Mouse (Mus musculus): ENCODE results near the gene Ucma.
"Not testable (repeated sequence)": the region's sequence is repeated elsewhere in the genome, so short reads cannot be mapped to it uniquely, and the experiment has no call there.

Gene Ucma

GRCm38 (mm10) chr2:4975807-4976206 is at the start of gene Ucma:
TSS of gene Ucma (plus strand) at chr2:4976122.
- peak; percentile 8 to 9 for DNase-seq (ENCODE audit: low spot score in 2 of 2)

DNA sequence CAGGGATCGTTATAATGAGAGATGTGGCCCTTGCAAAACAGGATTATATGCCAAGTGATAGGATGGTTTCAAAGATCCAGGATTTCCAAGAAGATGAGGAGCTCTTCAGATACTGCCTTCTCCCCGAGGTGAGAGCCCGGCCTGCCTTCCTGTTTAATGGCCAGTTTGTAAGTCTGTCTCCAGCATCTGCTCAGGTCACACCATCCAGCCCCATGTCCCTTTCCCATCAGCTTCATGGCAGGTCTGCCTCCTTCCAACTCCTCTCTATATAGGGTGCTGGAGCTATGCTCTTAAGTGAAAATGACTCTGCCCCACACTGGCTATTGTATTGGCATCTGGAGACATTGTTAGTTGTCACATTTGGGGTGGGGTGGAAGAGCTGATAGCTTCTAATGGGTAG is 48.5 kb upstream of the Ucma start:
- no peak for DNase-seq (ENCODE audit: low spot score in 2 of 2)

GRCm38 (mm10) chr2:4929230-4929629 is 46.7 kb upstream of the Ucma start:
- DNase-seq (ENCODE audit: low spot score in 2 of 2) = no peak

- no peak for DNase-seq (ENCODE audit: low spot score in 2 of 2)
Measured at GRCm38 (mm10) chr2:4934516-4934915, 41.4 kb upstream of the Ucma start.

- DNase-seq (ENCODE audit: low spot score in 2 of 2) = no peak
Measured at GRCm38 (mm10) chr2:4937931-4938330, 38.0 kb upstream of the Ucma start.

GRCm38 (mm10) chr2:4940861-4941260 is 35.1 kb upstream of the Ucma start:
- DNase-seq (ENCODE audit: low spot score in 2 of 2) = no peak

GRCm38 (mm10) chr2:4949691-4950090 is 26.2 kb upstream of the Ucma start:
- not testable (repeated sequence) for DNase-seq (ENCODE audit: low spot score in 2 of 2)

DNA sequence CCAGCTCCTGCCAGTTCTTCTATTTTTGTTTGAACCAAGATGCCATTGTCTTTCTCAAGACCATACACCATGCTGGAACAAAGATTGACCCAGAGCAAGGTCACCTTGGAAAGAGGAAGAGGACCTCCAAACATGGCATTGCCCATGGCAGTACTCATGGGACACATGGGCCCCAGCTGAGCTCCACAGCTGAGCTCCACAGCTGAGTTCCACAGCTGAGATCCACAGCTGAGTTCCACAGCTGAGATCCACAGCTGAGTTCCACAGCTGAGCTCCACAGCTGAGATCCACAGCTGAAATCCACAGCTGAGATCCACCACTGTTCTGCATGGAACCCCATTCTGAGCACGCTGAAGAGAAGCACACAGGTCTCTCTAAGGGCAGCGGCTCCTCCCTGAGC is 24.9 kb upstream of the Ucma start:
- DNase-seq (ENCODE audit: low spot score in 2 of 2) = no peak

DNA sequence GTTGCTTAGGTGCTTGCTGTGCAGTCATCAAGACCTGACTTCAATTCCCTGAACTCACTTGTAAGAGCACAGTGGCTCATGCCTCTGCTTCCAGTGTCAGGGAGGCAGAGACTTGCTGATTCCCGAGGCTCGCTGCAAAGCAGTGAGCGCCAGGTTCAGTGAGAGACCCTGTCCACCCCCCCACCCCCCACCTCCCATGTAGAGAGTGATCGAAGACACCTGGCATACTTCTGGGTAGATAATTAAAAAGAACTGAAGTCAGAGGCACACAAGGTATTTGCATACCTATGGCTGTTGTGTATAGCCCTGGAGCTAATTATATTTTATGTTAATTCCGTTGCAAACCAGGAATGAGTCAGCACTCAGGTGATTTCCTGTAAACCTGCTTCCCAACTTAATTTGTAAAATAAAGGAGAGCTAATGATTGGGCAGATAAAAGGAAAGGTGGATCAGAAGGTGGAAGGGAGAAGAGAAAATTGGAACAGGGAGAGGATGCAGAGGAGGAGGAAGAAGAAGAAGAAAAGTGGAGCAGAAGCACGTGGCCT is 21.6 kb upstream of the Ucma start:
- no peak for DNase-seq (ENCODE audit: low spot score in 2 of 2)

DNA sequence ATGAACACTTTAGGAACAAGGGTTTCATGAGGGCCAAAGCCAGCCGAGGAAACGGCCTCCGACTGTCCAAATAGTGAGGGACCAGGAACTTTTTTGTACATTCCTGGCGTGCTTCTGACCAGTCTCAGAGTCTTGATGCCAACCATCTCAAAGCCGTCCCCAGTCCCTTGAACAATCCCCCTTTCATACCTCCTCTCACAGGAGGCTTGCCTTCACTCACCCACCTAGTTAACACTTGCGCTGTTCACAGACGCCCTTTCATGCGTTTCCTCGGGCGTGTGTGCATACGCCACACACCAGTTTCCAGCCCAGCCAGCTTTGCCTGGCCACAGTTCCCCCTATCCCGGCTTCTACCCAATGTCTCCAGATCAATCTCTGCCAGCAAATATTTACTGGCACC is 17.9 kb upstream of the Ucma start:
- no peak for DNase-seq (ENCODE audit: low spot score in 2 of 2)

- DNase-seq (ENCODE audit: low spot score in 2 of 2) = no peak
Measured at GRCm38 (mm10) chr2:4967806-4968205, 8.1 kb upstream of the Ucma start.

DNA sequence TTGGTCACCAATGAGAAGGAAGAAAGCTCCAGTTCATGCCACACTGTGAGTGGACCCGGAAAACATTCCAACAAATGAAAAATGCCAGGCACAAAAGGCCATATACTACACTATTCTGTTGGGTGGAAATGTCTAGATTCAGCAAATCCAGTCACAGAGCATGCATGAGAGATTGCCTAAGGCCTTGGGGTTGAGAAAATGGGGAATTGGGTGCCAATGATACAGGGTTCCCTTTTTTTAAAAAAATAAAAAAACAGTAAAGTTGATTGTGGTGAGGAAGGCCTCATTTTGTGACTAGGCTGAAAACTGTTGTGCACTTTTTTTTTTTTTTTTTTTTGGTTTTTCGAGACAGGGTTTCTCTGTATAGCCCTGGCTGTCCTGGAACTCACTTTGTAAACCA is 6.8 kb upstream of the Ucma start:
- DNase-seq (ENCODE audit: low spot score in 2 of 2) = no peak

DNA sequence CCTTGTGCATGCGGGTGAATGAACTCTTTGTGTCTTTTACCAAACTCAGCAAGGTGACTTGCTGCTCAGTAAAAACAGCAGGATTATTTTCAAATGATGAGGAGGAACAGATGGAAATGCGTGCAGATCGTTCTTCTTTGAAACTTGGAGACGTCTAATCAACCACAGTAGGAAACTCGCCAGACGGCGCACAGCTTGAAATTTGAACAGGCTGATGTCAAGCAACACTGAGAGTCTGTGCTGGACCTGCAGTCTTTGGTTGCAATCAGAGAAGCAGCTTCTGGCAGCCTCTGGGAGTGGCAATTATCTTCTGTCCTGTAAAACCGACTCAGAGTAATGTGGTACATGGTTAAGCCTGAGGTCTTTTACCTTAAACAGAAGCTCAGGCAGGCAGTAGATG is 2.2 kb downstream of the Ucma start:
- no peak for DNase-seq (ENCODE audit: low spot score in 2 of 2)

- no peak for DNase-seq (ENCODE audit: low spot score in 2 of 2)
Measured at GRCm38 (mm10) chr2:4983987-4984386, 8.1 kb downstream of the Ucma start.

DNA sequence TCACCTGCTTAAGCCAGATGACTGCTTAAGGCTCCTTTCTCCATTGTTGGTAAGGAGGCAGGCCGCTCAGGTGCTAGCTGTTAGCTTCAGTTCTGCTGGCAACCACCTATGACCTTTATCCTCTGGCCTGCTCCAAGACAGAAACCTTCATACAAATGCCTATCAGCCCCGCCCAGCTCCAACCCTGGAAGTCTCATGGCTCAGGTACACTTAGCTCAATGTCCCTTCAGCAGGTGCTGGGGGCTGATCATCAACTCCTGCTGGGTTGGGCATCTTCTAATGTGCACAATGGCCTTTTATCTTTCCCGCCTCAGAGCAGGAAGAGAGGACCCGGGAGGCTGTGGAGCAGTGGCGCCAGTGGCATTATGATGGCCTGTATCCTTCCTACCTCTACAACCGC is 9.1 kb downstream of the Ucma start:
- DNase-seq (ENCODE audit: low spot score in 2 of 2) = no peak

DNA sequence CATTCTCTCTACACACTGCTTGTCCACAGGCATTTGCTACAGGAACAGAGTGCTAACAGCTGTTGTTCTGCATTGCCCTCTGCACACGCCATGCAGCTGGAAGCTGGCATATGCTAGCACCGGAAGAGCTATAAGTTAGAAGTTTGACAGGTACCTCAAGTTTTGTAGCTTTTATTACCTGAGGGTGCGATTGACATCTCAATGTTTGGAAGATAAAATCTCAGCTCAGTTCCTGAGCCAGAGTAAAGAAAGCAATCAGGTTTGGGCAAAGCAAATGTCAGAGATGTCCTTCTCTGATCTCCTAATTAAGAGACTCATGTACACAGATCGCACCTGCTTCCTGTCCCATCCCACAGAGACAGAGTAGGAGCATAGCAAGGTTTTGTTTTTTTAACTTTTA is 10.9 kb downstream of the Ucma start:
- no peak for DNase-seq (ENCODE audit: low spot score in 2 of 2)

GRCm38 (mm10) chr2:4987388-4988180 is 11.7 kb downstream of the Ucma start:
- DNase-seq (ENCODE audit: low spot score in 2 of 2) = no peak

- no peak for DNase-seq (ENCODE audit: low spot score in 2 of 2)
Measured at GRCm38 (mm10) chr2:4988826-4989424, 13.0 kb downstream of the Ucma start.

DNA sequence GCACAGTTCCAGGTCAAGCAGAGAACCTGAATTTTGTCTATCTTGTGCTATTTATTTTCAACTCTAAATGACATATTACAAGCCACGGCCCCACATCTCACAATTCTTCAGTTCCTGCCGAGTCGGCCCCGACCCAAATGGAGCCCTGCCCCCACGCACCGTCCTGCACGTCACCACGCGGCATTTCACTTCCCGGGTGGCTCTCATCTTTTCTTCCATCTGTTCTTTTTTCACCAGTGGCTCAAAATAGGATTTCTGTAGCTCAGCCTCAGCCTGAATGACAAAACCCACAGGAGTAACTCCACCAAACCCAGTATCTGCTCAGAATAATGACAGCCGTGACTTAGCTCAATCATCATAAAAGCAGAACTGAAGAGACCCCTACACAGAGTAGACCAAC is 17.7 kb downstream of the Ucma start:
- peak; percentile 22 to 28 for DNase-seq (ENCODE audit: low spot score in 2 of 2)

DNA sequence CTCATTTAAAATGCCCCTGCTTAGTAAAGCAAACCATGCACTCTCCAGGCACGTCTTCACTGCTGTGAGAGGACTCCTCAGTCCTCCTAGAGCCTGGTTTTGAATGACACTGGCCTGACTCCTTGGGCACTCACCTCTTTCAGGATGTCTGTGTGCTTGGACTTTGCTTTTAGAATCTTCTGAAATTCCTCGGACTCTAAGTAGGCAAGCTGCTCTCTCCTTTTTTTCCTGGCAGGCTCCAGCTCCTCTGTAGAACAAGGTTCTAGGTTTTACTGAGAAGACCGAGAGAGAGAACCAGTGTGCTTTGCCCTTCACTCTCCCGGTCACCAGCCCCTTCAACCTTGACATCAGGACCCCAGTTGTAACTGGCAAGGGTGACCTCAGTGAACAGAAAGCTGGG is 18.5 kb downstream of the Ucma start:
- DNase-seq (ENCODE audit: low spot score in 2 of 2) = no peak

DNA sequence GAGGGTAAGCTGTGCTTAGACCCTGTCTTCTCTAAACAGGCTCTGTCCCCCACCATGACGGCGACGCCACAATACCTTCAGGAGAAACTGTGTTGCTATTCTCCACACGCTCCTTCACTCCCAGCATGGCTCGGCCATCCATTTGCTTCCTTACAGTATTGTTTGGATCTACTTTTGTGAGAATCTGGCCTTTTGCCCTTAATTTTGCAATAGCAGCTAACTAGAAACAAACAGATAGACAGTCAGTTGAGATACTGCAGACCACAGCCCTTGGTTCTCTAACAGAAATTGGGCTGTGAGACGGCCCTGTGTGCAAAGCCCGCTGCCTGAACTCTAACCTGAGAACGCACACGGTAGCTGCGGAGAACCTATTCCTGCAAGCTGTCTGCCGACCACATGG is 19.7 kb downstream of the Ucma start:
- DNase-seq (ENCODE audit: low spot score in 2 of 2) = no peak

DNA sequence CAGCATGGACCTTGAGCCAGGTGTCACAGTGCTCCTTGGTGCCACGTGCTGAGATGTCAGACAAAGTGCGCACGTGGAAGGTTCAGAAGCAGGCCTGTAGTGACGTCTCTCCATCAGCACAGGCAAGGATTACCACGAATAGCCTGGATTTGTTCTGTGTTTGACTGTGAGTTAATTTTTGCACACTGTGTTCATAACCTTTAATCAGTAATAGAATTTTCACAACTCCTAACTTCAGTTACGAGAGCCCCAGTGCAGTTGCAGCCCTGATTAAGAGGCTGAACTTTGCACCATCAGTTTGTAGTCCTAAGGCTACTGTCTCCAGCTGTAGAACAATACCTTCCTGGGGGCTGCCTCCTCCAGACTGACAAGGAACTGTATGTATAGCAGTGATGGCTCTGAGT is 20.5 kb downstream of the Ucma start:
- no peak for DNase-seq (ENCODE audit: low spot score in 2 of 2)

GRCm38 (mm10) chr2:4998905-4999304 is 23.0 kb downstream of the Ucma start:
- no peak for DNase-seq (ENCODE audit: low spot score in 2 of 2)

Measured in frontal cortex, postnatal 14 days (tissue).